Mouse (Mus musculus) embryonic facial prominence, embryonic 11.5 days (tissue): ENCODE results near the gene Tbck. TPM values are rescaled to one million over a fixed set of nuclear protein-coding genes. Genes with fewer than 3 reads are reported as not detected.

Experiments used
- ATAC-seq: fragments of 200-750 bp; cut with Nextera tagmentation; replicated peaks from 2 replicates; pipeline ENCODE4 v1.8.0; 2017; ENCODE audit warnings: low read depth; ENCODE audit not compliant: insufficient number of reproducible peaks, low FRiP score, low TSS enrichment
- DNase-seq: peaks from one replicate; pipeline ENCODE4 v3.0.0-alpha.2; 2015; ENCODE audit warnings: low spot score
- H3K27ac ChIP-seq: fragments of 300-500 bp; sonication (generic); replicated peaks from 2 replicates; pipeline ENCODE4 v1.5.1; 2014; ENCODE audit warnings: mild to moderate bottlenecking, low read depth, low read length, control low read depth
- H3K27me3 ChIP-seq: fragments of 300-500 bp; sonication (generic); 2 replicates; pipeline ENCODE4 v1.6.1; 2014; ENCODE audit warnings: mild to moderate bottlenecking, low read length, moderate library complexity, mixed read lengths; ENCODE audit not compliant: control insufficient read depth, insufficient read depth
- H3K36me3 ChIP-seq: fragments of 300-500 bp; sonication (generic); replicated peaks from 2 replicates; pipeline ENCODE4 v1.6.1; 2014; ENCODE audit warnings: low read depth, mild to moderate bottlenecking, low read length, moderate library complexity, mixed read lengths; ENCODE audit not compliant: control insufficient read depth, insufficient read depth
- H3K4me1 ChIP-seq: fragments of 300-500 bp; sonication (generic); 2 replicates; pipeline ENCODE4 v1.6.1; 2014; ENCODE audit warnings: low read length, mixed read lengths; ENCODE audit not compliant: control insufficient read depth, insufficient read depth
- H3K4me2 ChIP-seq: fragments of 300-500 bp; sonication (generic); 2 replicates; pipeline ENCODE4 v1.6.1; 2014; ENCODE audit warnings: low read depth, mild to moderate bottlenecking, control low read depth, low read length, moderate library complexity
- H3K4me3 ChIP-seq: fragments of 300-500 bp; sonication (generic); 2 replicates; pipeline ENCODE4 v1.5.1; 2014; ENCODE audit warnings: low read depth, low read length, control low read depth
- H3K9ac ChIP-seq: fragments of 300-500 bp; sonication (generic); replicated peaks from 2 replicates; pipeline ENCODE4 v1.6.1; 2014; ENCODE audit warnings: mild to moderate bottlenecking, control low read depth, low read length
- H3K9me3 ChIP-seq: fragments of 300-500 bp; sonication (generic); replicated peaks from 2 replicates; pipeline ENCODE4 v1.6.1; 2016; ENCODE audit warnings: mild to moderate bottlenecking, low read length, inconsistent platforms, mixed read lengths; ENCODE audit not compliant: control insufficient read depth
- WGBS: fragments of 180-500 bp; shearing (Covaris S2); extraction: QIAGEN DNeasy Blood & Tissue Kit; methylation state at CpG from one replicate; pipeline ENCODE4 v1.1.7; 2014; 5-methylcytosine and 5-hydroxymethylcytosine counted together
- polyA plus RNA-seq: library from polyadenylated mRNA; unstranded; fragments of >200 nt; fragmentation: Nextera tagmentation; extraction: Ambion mirVana; gene quantifications from 2 replicates; pipeline ENCODE4 v1.2.1, GENCODE M21; 2014

Tbck gene
- polyA plus RNA-seq, 1 experiment from 2014 or later = 23.0 TPM

GRCm38 (mm10) chr3:132814791-132815496 lies 131.0 kb downstream of the Tbck start:
- H3K27ac ChIP-seq = no peak overlapping the region
- 88% methylated on average over 10 of the region's 10 CpGs for WGBS
- no peaks in the 10 kb centered on the region for H3K4me1 ChIP-seq
- H3K4me3 ChIP-seq = no peak overlapping the region
- no peaks in the 10 kb centered on the region for H3K9me3 ChIP-seq
- ATAC-seq (no peak), DNase-seq (no peak)
- no peak overlapping the region for H3K4me2 ChIP-seq
- no peak overlapping the region for H3K9ac ChIP-seq
- H3K36me3 ChIP-seq = no peaks in the 10 kb centered on the region
- H3K27me3 ChIP-seq = no peaks in the 10 kb centered on the region

- no peaks in the 10 kb centered on the region for H3K4me1 ChIP-seq
These were observed 131.8 kb downstream of the Tbck start for GRCm38 (mm10) chr3:132815497-132816326.

GRCm38 (mm10) chr3:132819408-132819807 lies 135.5 kb downstream of the Tbck start:
- ATAC-seq (no peak), DNase-seq (no peak)
- Histone ChIP-seq H3K36me3 (no peaks in the 10 kb centered on the region), H3K27me3 (no peaks in the 10 kb centered on the region), H3K9me3 (no peaks in the 10 kb centered on the region), H3K9ac (no peak overlapping the region), H3K27ac (no peak overlapping the region), H3K4me2 (no peak overlapping the region), H3K4me1 (no peaks in the 10 kb centered on the region), H3K4me3 (no peak overlapping the region)
- 92% methylated on average over 2 of the region's 2 CpGs for WGBS

More at GRCm38 (mm10) chr3:132815497-132816326, 131.8 kb downstream of the Tbck start:
- H3K27ac ChIP-seq = no peak overlapping the region
- H3K9me3 ChIP-seq = no peaks in the 10 kb centered on the region
- WGBS = 92% methylated on average over 4 of the region's 4 CpGs
- no peaks in the 10 kb centered on the region for H3K36me3 ChIP-seq
- no peak overlapping the region for H3K4me2 ChIP-seq
- H3K4me3 ChIP-seq = no peak overlapping the region
- ATAC-seq (no peak), DNase-seq (no peak)
- no peak overlapping the region for H3K9ac ChIP-seq
- no peaks in the 10 kb centered on the region for H3K27me3 ChIP-seq

GRCm38 (mm10) chr3:132831179-132831873 lies 147.4 kb downstream of the Tbck start:
- DNase-seq = no peak
- Histone ChIP-seq H3K27ac (no peak overlapping the region), H3K4me3 (no peak overlapping the region), H3K4me2 (no peak overlapping the region), H3K4me1 (no peaks in the 10 kb centered on the region), H3K9me3 (no peaks in the 10 kb centered on the region), H3K9ac (no peak overlapping the region), H3K27me3 (no peaks in the 10 kb centered on the region), H3K36me3 (no peaks in the 10 kb centered on the region)
- ATAC-seq = no peak
- WGBS = 80% methylated on average over 16 of the region's 16 CpGs

- H3K27ac ChIP-seq = no peak overlapping the region
- H3K9me3 ChIP-seq = no peaks in the 10 kb centered on the region
- H3K4me3 ChIP-seq = no peak overlapping the region
- H3K9ac ChIP-seq = no peak overlapping the region
- ATAC-seq (no peak), DNase-seq (no peak)
- H3K4me2 ChIP-seq = no peak overlapping the region
- H3K27me3 ChIP-seq = no peaks in the 10 kb centered on the region
- no peaks in the 10 kb centered on the region for H3K4me1 ChIP-seq
- 76% methylated on average over 6 of the region's 6 CpGs for WGBS
- H3K36me3 ChIP-seq = no peaks in the 10 kb centered on the region
These were observed 151.3 kb downstream of the Tbck start for GRCm38 (mm10) chr3:132835118-132835794.

GRCm38 (mm10) chr3:132837134-132837533 lies 153.2 kb downstream of the Tbck start:
- no peak overlapping the region for H3K4me2 ChIP-seq
- H3K27me3 ChIP-seq = no peaks in the 10 kb centered on the region
- H3K36me3 ChIP-seq = no peaks in the 10 kb centered on the region
- no peaks in the 10 kb centered on the region for H3K9me3 ChIP-seq
- DNase-seq (no peak), ATAC-seq (no peak)
- H3K9ac ChIP-seq = no peak overlapping the region
- H3K4me3 ChIP-seq = no peak overlapping the region
- 90% methylated on average over 4 of the region's 4 CpGs for WGBS
- H3K4me1 ChIP-seq = no peaks in the 10 kb centered on the region
- no peak overlapping the region for H3K27ac ChIP-seq

- no peak overlapping the region for H3K4me2 ChIP-seq
- no peak overlapping the region for H3K9ac ChIP-seq
- WGBS = 92% methylated on average over 15 of the region's 15 CpGs
- no peak for ATAC-seq
- H3K9me3 ChIP-seq = no peaks in the 10 kb centered on the region
- DNase-seq = no peak
- H3K4me3 ChIP-seq = no peak overlapping the region
- no peaks in the 10 kb centered on the region for H3K27me3 ChIP-seq
- no peak overlapping the region for H3K27ac ChIP-seq
- H3K4me1 ChIP-seq = no peaks in the 10 kb centered on the region
- no peaks in the 10 kb centered on the region for H3K36me3 ChIP-seq
These were observed 154.9 kb downstream of the Tbck start for GRCm38 (mm10) chr3:132838656-132839417.
